Mouse (Mus musculus) adrenal gland, adult (tissue): Measurements from ENCODE around the gene Sfmbt2.

Source experiments
- DNase-seq, 2 experiments: peaks; one replicate each; pipeline ENCODE4 v3.0.0; 2022 to 2023; ENCODE audit warnings: low spot score in 1 of 2; ENCODE audit not compliant: inconsistent age in 2 of 2

Gene Sfmbt2

DNA sequence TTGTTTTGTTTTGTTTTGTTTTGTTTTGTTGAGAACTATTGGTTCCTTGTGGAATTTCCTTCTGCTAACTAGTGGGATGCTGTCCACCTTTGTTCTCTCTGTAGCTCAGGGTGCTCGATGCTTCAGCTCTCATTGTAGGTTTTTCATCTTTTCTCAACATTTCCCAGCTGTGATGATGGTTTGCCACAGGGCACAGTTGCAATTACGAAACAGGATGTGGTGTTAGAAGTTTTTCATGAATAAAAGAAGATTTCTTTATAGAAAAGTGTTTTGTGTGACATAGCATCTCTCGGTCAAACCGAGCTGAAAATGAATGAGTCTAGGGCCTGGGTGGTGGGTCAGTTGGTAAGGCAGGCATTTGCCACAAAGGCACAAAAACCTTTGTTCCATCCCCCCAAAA is 171.5 kb downstream of the Sfmbt2 start:
- DNase-seq: no peak

DNA sequence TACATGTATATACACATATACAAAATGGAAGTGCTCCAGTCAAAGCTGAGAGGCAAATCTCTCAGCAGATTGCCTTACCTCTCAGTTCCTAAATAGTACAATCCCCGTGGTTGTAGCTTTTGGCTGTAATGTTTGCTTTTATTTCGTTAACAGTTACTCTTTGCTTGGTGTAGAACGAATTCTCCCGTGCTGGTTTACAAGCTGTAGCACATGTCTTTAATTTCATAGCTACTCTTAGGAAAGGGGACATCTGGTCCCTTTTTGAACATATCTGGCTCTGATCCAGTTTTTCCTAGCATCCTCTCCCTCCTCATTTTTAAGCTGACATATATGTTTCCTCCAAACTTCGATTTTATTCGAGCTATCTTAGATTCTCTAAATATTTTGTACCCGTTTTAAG is 172.1 kb downstream of the Sfmbt2 start:
- DNase-seq: no peak

DNA sequence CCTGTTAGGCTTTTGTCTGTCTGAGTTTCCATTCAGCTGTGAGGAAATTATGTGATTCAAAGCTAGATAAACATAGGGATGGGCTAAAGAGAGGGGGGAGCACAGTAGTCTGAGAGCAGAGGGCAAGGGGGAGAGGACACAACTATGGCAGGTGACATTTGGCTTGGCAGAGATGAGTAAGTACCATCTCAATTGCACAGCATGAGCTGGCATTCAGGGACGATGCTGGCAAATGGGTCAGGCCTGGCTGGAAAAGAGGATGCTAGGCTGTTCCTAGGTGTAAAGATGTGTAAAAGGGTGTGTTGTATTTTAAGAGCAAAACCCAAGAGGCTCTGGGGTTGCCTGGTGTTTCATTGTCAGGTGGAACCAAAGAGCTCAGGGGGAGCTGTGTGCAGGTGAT is 188.5 kb downstream of the Sfmbt2 start:
- no peak for DNase-seq

DNA sequence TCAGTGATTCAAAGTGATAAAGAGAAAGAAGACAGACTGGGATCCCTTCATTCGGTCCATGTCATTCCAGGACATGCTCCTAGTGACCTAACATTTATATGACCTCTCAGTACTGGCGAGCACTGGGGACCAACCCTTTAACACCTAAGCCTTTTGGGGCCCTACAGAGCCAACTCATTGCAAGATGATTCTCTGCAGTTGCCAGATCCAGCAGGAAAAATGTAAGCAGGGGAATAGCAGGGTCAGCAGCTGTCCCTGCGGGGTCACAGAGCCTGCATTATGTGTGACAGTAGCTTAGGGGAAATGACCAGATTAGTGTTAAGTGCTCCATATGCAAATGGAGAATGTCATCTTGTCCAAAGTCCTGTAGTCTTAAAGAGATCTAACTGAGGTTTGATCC is 195.2 kb downstream of the Sfmbt2 start:
- DNase-seq: no peak

GRCm38 (mm10) chr2:10569392-10569791 is 199.1 kb downstream of the Sfmbt2 start:
- DNase-seq: no peak

DNA sequence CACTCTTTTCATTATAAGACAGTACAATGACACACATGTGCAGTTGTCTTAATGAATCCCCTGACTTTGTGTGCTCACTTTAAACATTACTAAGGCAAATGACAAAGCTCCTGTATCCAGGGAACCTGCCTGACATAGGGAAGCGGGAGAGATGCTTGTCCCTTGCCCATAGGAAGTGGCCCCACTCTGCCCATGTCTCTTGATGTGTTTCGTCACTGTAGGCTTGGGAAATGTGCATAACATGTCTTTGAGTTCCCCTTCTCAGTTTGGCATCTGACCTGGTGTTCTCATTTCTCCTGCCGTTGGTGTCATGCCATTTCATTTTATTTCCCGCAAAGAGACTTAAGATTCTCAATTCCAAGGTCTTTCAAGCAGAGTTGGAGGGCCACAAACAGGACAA is 202.0 kb downstream of the Sfmbt2 start:
- DNase-seq: no peak

- DNase-seq: no peak
These were observed 205.8 kb downstream of the Sfmbt2 start for GRCm38 (mm10) chr2:10575962-10576740.

GRCm38 (mm10) chr2:10582673-10583072 is 212.4 kb downstream of the Sfmbt2 start:
- DNase-seq: no peak

DNA sequence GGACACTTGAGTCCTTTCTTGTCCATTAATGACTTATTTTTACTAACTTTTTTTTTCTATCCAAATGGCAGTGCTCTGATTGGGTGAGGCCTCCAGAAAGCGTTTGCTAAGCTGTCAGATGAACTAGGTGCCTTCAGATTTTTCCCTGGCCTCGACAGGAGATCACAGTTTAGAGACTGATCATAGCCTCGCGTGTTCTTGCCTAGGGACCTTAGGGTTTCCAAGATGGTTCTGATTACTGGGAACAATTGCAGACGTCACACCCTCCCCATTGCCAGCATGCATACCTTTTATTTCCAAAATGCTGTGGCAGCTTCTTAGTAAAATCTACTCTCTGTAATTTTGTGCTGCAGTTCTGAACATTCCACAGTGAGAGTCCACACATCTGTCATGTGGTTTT is 212.8 kb downstream of the Sfmbt2 start:
- DNase-seq: no peak

GRCm38 (mm10) chr2:10591310-10591709 is 221.0 kb downstream of the Sfmbt2 start:
- DNase-seq: peak in 1 of 2 experiments; percentile 27

GRCm38 (mm10) chr2:10615500-10615899 is 245.2 kb downstream of the Sfmbt2 start:
- DNase-seq: no peak
